Mouse (Mus musculus) left cerebral cortex, postnatal 25 days (tissue): ENCODE measurements around the gene Sppl2b. TPM values are rescaled to one million over a fixed set of nuclear protein-coding genes. Genes with fewer than 3 reads are reported as not detected.
A peak's percentile ranks its signal among the peaks of the same experiment; 100 is the strongest.
"Not testable (repeated sequence)": the region's sequence is repeated elsewhere in the genome, so short reads cannot be mapped to it uniquely, and the experiment has no call there.

Experiments
- DNase-seq, 2 experiments: peaks; one replicate each; pipeline ENCODE4 v3.0.0; 2022; ENCODE audit warnings: low spot score in 2 of 2, mixed read lengths in 1 of 2
- intact Hi-C: fragments of 180-260 bp; cut with DNase I; formaldehyde crosslinking; loops from one replicate; pipeline ENCODE4 v1.15.1; 2025
- total RNA-seq, 2 experiments: library from RNA; stranded (reverse); gene quantifications; 2 replicates each; pipeline ENCODE4 v1.2.3; 2021

The Sppl2b gene
- total RNA-seq, 2 experiments from 2014 or later: 58.6 to 66.2 TPM

GRCm38 (mm10) chr10:80823316-80823715 lies 31.8 kb upstream of the Sppl2b start:
- intact Hi-C loops: loop anchor here (2.0 kb wide), 1 partner anchor 51 kb away; no protein-coding TSS in a partner anchor
- DNase-seq: no peak

- intact Hi-C loops: loop anchor here (2.0 kb wide), 1 partner anchor 51 kb away; no protein-coding TSS in a partner anchor
- no peak for DNase-seq
Observed at GRCm38 (mm10) chr10:80823847-80824643, 31.0 kb upstream of the Sppl2b start.

- DNase-seq: no peak
- intact Hi-C loops: loop anchor here (5.0 kb wide), 1 partner anchor 167 kb away; no protein-coding TSS in a partner anchor
Observed at GRCm38 (mm10) chr10:80824827-80825226, 30.2 kb upstream of the Sppl2b start.

GRCm38 (mm10) chr10:80826151-80827062 lies 28.7 kb upstream of the Sppl2b start, which contains the start of gene Oaz1:
Gene Oaz1 (plus strand): TSS chr10:80826656.
- DNase-seq: peak; percentile 99 to 100
- intact Hi-C loops: loop anchor here (1.0 to 5.0 kb wide), 3 partner anchors 14 to 166 kb away; partner anchors contain the start of genes Lsm7 and Sppl2b

GRCm38 (mm10) chr10:80827063-80827869 lies 27.8 kb upstream of the Sppl2b start:
- no peak for DNase-seq
- intact Hi-C loops: loop anchor here (2.0 to 5.0 kb wide), 2 partner anchors 14 to 165 kb away; no protein-coding TSS in a partner anchor

GRCm38 (mm10) chr10:80827870-80828420 lies 27.1 kb upstream of the Sppl2b start:
- no peak for DNase-seq
- intact Hi-C loops: loop anchor here (2.0 to 5.0 kb wide), 2 partner anchors 13 to 164 kb away; no protein-coding TSS in a partner anchor

GRCm38 (mm10) chr10:80828587-80828986 lies 26.5 kb upstream of the Sppl2b start:
- DNase-seq: not testable (repeated sequence)
- intact Hi-C loops: loop anchor here (5.0 kb wide), 1 partner anchor 164 kb away; no protein-coding TSS in a partner anchor

- intact Hi-C loops: loop anchor here (5.0 kb wide), 1 partner anchor 163 kb away; no protein-coding TSS in a partner anchor
- no peak for DNase-seq
Observed at GRCm38 (mm10) chr10:80829359-80830278, 25.5 kb upstream of the Sppl2b start.

- DNase-seq: no peak
- intact Hi-C loops: no loop called here
Observed at GRCm38 (mm10) chr10:80831136-80831535, 23.9 kb upstream of the Sppl2b start.

- no peak for DNase-seq
Observed at GRCm38 (mm10) chr10:80832818-80833217, 22.3 kb upstream of the Sppl2b start.

GRCm38 (mm10) chr10:80835617-80836016 lies 19.5 kb upstream of the Sppl2b start:
- no peak for DNase-seq
- intact Hi-C loops: no loop called here

More at GRCm38 (mm10) chr10:80832818-80833217, 22.3 kb upstream of the Sppl2b start:
- intact Hi-C loops: no loop called here

- DNase-seq: no peak
- intact Hi-C loops: no loop called here
Observed at GRCm38 (mm10) chr10:80836949-80837379, 18.1 kb upstream of the Sppl2b start.

- intact Hi-C loops: no loop called here
- DNase-seq: no peak
Observed at GRCm38 (mm10) chr10:80837827-80838226, 17.2 kb upstream of the Sppl2b start.

- no peak for DNase-seq
- intact Hi-C loops: no loop called here
Observed at GRCm38 (mm10) chr10:80838346-80838912, 16.6 kb upstream of the Sppl2b start.

GRCm38 (mm10) chr10:80839848-80840247 lies 15.2 kb upstream of the Sppl2b start:
- intact Hi-C loops: loop anchor here (2.0 kb wide), 1 partner anchor 13 kb away; the partner anchor contains the start of gene Oaz1

GRCm38 (mm10) chr10:80841685-80842084 lies 13.4 kb upstream of the Sppl2b start:
- DNase-seq: no peak
- intact Hi-C loops: loop anchor here (2.0 kb wide), 1 partner anchor 15 kb away; the partner anchor contains the start of gene Oaz1

More at GRCm38 (mm10) chr10:80839848-80840247, 15.2 kb upstream of the Sppl2b start:
- DNase-seq: no peak

- intact Hi-C loops: no loop called here
- DNase-seq: peak in 1 of 2 experiments; percentile 66
Observed at GRCm38 (mm10) chr10:80842334-80842733, 12.7 kb upstream of the Sppl2b start.
